In genomic region chr2:84809330-84809729, GRCm38 (mm10) we compare ENCODE assay signal across 19 mouse cellular contexts. TPM values are rescaled to one million over a fixed set of nuclear protein-coding genes. Genes with fewer than 3 reads are reported as not detected.
"Had no signal": no experiment of that assay in that cellular context is flagged by ENCODE, and none has a peak within 500 bp of the region (broad histone marks: within the 10 kb centered on the region; RNA-seq: fewer than 3 reads in every experiment).

No protein-coding gene starts in this region.

- ATAC-seq: intestine, postnatal 0 days had no signal

- H3K9ac ChIP-seq: limb, embryonic 15.5 days; lung, embryonic 15.5 days; midbrain, embryonic 12.5 days; stomach, embryonic 15.5 days had no signal

- H3K9me3 ChIP-seq: limb, embryonic 15.5 days; lung, embryonic 15.5 days; midbrain, embryonic 12.5 days; stomach, embryonic 15.5 days had no signal

- H3K36me3 ChIP-seq: limb, embryonic 15.5 days; lung, embryonic 15.5 days; midbrain, embryonic 12.5 days; stomach, embryonic 15.5 days had no signal

- DNase-seq: kidney, adult 8-10 months; kidney, postnatal 25 days; layer of hippocampus, postnatal 36 days; lung, postnatal 14 days; right cerebral cortex, postnatal 14 days; thymus, adult 2 months; thymus, postnatal 25 days had no signal

- H3K4me2 ChIP-seq: limb, embryonic 15.5 days; lung, embryonic 15.5 days; midbrain, embryonic 12.5 days; stomach, embryonic 15.5 days had no signal

- H3K27ac ChIP-seq: limb, embryonic 15.5 days; lung, embryonic 15.5 days; macrophage; midbrain, embryonic 12.5 days; stomach, embryonic 15.5 days had no signal

- H3K4me3 ChIP-seq: limb, embryonic 15.5 days; lung, embryonic 15.5 days; megakaryocyte, embryonic 14.5 days; midbrain, embryonic 12.5 days; stomach, embryonic 15.5 days had no signal

- H3K27me3 ChIP-seq: limb, embryonic 15.5 days; lung, embryonic 15.5 days; megakaryocyte, embryonic 14.5 days; midbrain, embryonic 12.5 days; stomach, embryonic 15.5 days had no signal

RNA-seq across cellular contexts. Expression of gene Smtnl1, which starts 13.1 kb away (rescaled TPM):
- total RNA-seq: layer of hippocampus, postnatal 36 days; left cerebral cortex, adult 8-10 months; left cerebral cortex, postnatal 25 days; midbrain, postnatal 0 days had no signal
- polyA plus RNA-seq: macrophage; midbrain, postnatal 0 days; neural tube, embryonic 14.5 days; urinary bladder, adult 2 months had no signal
